Mouse (Mus musculus) Patski (cell line): Measurements from ENCODE around the gene Mapk13. TPM values are rescaled to one million over a fixed set of nuclear protein-coding genes. Genes with fewer than 3 reads are reported as not detected.
"Not testable (repeated sequence)": the region's sequence is repeated elsewhere in the genome, so short reads cannot be mapped to it uniquely, and the experiment has no call there.

Source experiments
- ATAC-seq: fragments of 100-300 bp; one replicate; pipeline ENCODE4 v1.8.0; 2021
- CTCF ChIA-PET: fragments of 350-600 bp; sonication (Branson Sonifier 250); formaldehyde crosslinking; loops from one replicate; lab custom pipeline; 2022; ENCODE audit warnings: inconsistent platforms; lab: Charles Lee
- POLR2A ChIA-PET: fragments of 350-600 bp; sonication (Branson Sonifier 250); formaldehyde crosslinking; loops from one replicate; lab custom pipeline; 2022; ENCODE audit warnings: antibody characterized with exemption, inconsistent platforms; lab: Charles Lee
- DNase-seq: peaks from one replicate; pipeline ENCODE4 v3.0.0-alpha.2; 2011; ENCODE audit warnings: low read depth, low spot score
- H3K27me3 ChIP-seq: fragments of 371-371 bp; one replicate; pipeline ENCODE4 v1.5.1; 2021
- CTCF ChIP-seq: fragments of 100-300 bp; IDR thresholded peaks from one replicate; pipeline ENCODE4 v1.5.1; 2021
- in situ Hi-C: fragments of 300-500 bp; cut with MboI; formaldehyde crosslinking; loops from 3 replicates; pipeline ENCODE4 v1.11.1; 2018; ENCODE audit warnings: low pct_unique_long_range_greater_than_20kb, mixed read lengths
- polyA plus RNA-seq: library from polyadenylated mRNA; unstranded; gene quantifications from one replicate; pipeline ENCODE4 v1.2.3, GENCODE M21; 2021

Gene Mapk13
- polyA plus RNA-seq, 1 experiment from 2014 or later = 0.23 TPM

- POLR2A ChIA-PET = no interaction called here
- in situ Hi-C loops = no loop called here
- CTCF ChIA-PET = no interaction called here
- DNase-seq (no peak), ATAC-seq (no peak)
- no peak for TF ChIP-seq CTCF
- no peaks in the 10 kb centered on the region for H3K27me3 ChIP-seq
Measured at GRCm38 (mm10) chr17:28748001-28748400, 21.1 kb upstream of the Mapk13 start.

- CTCF ChIA-PET = no interaction called here
- POLR2A ChIA-PET = no interaction called here
- in situ Hi-C loops = no loop called here
- no peaks in the 10 kb centered on the region for H3K27me3 ChIP-seq
- ATAC-seq (no peak), DNase-seq (no peak)
- TF ChIP-seq CTCF = no peak
Measured at GRCm38 (mm10) chr17:28750580-28750979, 18.5 kb upstream of the Mapk13 start.

- POLR2A ChIA-PET = no interaction called here
- in situ Hi-C loops = no loop called here
Measured at GRCm38 (mm10) chr17:28756447-28756846, 12.7 kb upstream of the Mapk13 start.

GRCm38 (mm10) chr17:28757470-28757869, 11.6 kb upstream of the Mapk13 start:
- TF ChIP-seq CTCF = no peak
- ATAC-seq (no peak), DNase-seq (no peak)
- H3K27me3 ChIP-seq = no peaks in the 10 kb centered on the region
- in situ Hi-C loops = no loop called here
- POLR2A ChIA-PET = no interaction called here
- CTCF ChIA-PET = no interaction called here

More at GRCm38 (mm10) chr17:28756447-28756846, 12.7 kb upstream of the Mapk13 start:
- ATAC-seq (no peak), DNase-seq (no peak)
- CTCF ChIA-PET = no interaction called here
- no peak for TF ChIP-seq CTCF
- no peaks in the 10 kb centered on the region for H3K27me3 ChIP-seq

GRCm38 (mm10) chr17:28760736-28761312, 8.3 kb upstream of the Mapk13 start:
- in situ Hi-C loops = no loop called here
- no peak for TF ChIP-seq CTCF

GRCm38 (mm10) chr17:28761871-28762270, 7.2 kb upstream of the Mapk13 start:
- no peaks in the 10 kb centered on the region for H3K27me3 ChIP-seq
- CTCF ChIA-PET = interaction anchor here (0.7 to 1.8 kb wide), 7 partner anchors 8 to 163 kb away, joined by 3 to 6 read pairs (median 3); partner anchors contain the start of genes Mapk14 and Slc26a8
- in situ Hi-C loops = no loop called here
- ATAC-seq = no peak
- POLR2A ChIA-PET = no interaction called here
- DNase-seq = peak; percentile 28
- TF ChIP-seq CTCF = peak; percentile 93

More at GRCm38 (mm10) chr17:28760736-28761312, 8.3 kb upstream of the Mapk13 start:
- ChIA-PET POLR2A (interaction anchor here (0.6 kb wide), 1 partner anchor 69 kb away, joined by 5 read pairs; no protein-coding TSS in a partner anchor), CTCF (interaction anchor here (1.0 to 1.7 kb wide), 4 partner anchors 14 to 73 kb away, joined by 3 to 6 read pairs (median 4); partner anchors contain the start of genes Mapk14 and Slc26a8)
- no peaks in the 10 kb centered on the region for H3K27me3 ChIP-seq
- no peak for ATAC-seq
- no peak for DNase-seq

DNA sequence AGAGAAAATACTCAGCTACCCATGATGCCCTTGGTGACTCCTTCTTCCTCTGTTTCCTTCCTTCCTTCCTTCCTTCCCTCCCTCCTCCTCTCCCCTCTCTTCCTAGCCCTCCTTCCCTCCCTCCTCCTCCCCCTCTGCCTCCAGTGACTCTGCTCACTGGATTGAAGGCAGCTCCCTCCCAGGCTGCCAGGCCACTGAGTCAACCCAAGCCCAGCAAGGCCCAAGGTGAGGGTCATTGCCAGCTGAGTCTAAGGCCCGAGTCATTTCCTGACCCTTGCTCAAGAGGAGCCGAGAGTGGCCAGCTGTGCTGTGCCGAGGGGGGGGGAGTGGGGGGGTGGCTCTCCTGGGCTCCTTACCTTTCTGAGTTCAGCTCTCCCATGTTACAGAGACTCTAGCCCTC, 2.9 kb upstream of the Mapk13 start:
- peaks cover 10% of the 10 kb centered on the region for H3K27me3 ChIP-seq
- in situ Hi-C loops = no loop called here
- no peak for ATAC-seq
- DNase-seq = no peak
- ChIA-PET POLR2A (interaction anchor here (0.5 to 0.7 kb wide), 3 partner anchors 34 to 137 kb away, joined by 3 to 6 read pairs (median 3); partner anchors contain the start of gene Slc26a8), CTCF (no interaction called here)
- TF ChIP-seq CTCF = no peak

- peaks cover 10% of the 10 kb centered on the region for H3K27me3 ChIP-seq
- no peak for TF ChIP-seq CTCF
- ChIA-PET CTCF (no interaction called here), POLR2A (interaction anchor here (0.5 to 0.7 kb wide), 3 partner anchors 33 to 137 kb away, joined by 3 to 6 read pairs (median 3); partner anchors contain the start of gene Slc26a8)
- no peak for ATAC-seq
- no peak for DNase-seq
- in situ Hi-C loops = no loop called here
Measured at GRCm38 (mm10) chr17:28766781-28767515, 2.1 kb upstream of the Mapk13 start.

DNA sequence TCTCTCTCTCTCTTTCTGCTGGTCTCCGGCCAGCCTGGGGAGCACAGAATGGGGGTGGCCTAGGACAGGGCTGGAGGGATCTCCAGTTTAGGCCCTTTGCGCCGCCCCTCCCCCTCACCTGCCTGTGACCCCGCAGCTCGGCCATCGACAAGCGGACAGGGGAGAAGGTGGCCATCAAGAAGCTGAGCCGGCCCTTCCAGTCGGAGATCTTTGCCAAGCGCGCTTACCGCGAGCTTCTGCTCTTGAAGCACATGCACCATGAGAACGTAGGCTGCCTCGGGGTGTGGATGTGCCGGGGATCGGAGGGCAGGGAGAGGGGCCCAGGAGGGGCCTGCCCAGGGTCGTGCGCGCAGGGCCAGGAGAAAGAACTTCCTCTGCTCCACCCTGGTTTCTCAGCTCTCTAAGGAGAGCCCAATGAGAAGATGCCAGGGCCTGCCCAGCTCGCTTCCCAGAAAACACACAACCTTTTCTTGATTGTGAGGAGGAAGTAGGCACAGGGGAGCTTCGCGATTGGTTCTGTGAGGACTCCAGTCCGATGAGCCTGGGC, 851 bp downstream of the Mapk13 start:
- ChIA-PET CTCF (interaction anchor here (1.2 kb wide), 1 partner anchor 8 kb away, joined by 3 read pairs; no protein-coding TSS in a partner anchor), POLR2A (no interaction called here)
- DNase-seq (no peak), ATAC-seq (no peak)
- TF ChIP-seq CTCF = no peak
- in situ Hi-C loops = no loop called here
- H3K27me3 ChIP-seq = peaks cover 10% of the 10 kb centered on the region

- in situ Hi-C loops = no loop called here
- no peak for DNase-seq
- H3K27me3 ChIP-seq = peaks cover 10% of the 10 kb centered on the region
- ChIA-PET POLR2A (no interaction called here), CTCF (no interaction called here)
- no peak for ATAC-seq
- no peak for TF ChIP-seq CTCF
Measured at GRCm38 (mm10) chr17:28771289-28771688, 2.2 kb downstream of the Mapk13 start.

- H3K27me3 ChIP-seq, ATAC-seq, DNase-seq, in situ Hi-C loops, CTCF ChIA-PET, POLR2A ChIA-PET: not testable (repeated sequence)
Measured at GRCm38 (mm10) chr17:28774303-28774702, 5.2 kb downstream of the Mapk13 start.
